Mouse (Mus musculus): Measurements from ENCODE around the gene Alcam. TPM values are rescaled to one million over a fixed set of nuclear protein-coding genes. Genes with fewer than 3 reads are reported as not detected.

The Alcam gene
- polyA plus RNA-seq, 1 experiment from 2014 or later: 26.7 TPM

GRCm38 (mm10) chr16:52439007-52439406 lies 14.9 kb downstream of the Alcam start:
- no peaks in the 10 kb centered on the region for H3K27me3 ChIP-seq
- H3K9ac ChIP-seq: no peak overlapping the region
- no peaks in the 10 kb centered on the region for H3K36me3 ChIP-seq
- no peak overlapping the region for H3K4me2 ChIP-seq
- no peak overlapping the region for H3K27ac ChIP-seq
- H3K4me3 ChIP-seq: no peak overlapping the region
- H3K9me3 ChIP-seq: no peaks in the 10 kb centered on the region
- 74% methylated on average over 6 of the region's 6 CpGs for WGBS
- H3K4me1 ChIP-seq: no peaks in the 10 kb centered on the region
- no peak for ATAC-seq (ENCODE audit: insufficient number of reproducible peaks, low FRiP score, low TSS enrichment, low read depth)

- Histone ChIP-seq H3K4me1 (no peaks in the 10 kb centered on the region), H3K9me3 (no peaks in the 10 kb centered on the region), H3K27ac (no peak overlapping the region), H3K9ac (no peak overlapping the region), H3K4me3 (no peak overlapping the region), H3K4me2 (no peak overlapping the region), H3K36me3 (no peaks in the 10 kb centered on the region), H3K27me3 (no peaks in the 10 kb centered on the region)
- no peak for ATAC-seq (ENCODE audit: insufficient number of reproducible peaks, low FRiP score, low TSS enrichment, low read depth)
- WGBS: 36% methylated on average over 6 of the region's 6 CpGs
These were observed 15.5 kb downstream of the Alcam start for GRCm38 (mm10) chr16:52438216-52438904.

- Histone ChIP-seq H3K27me3 (no peaks in the 10 kb centered on the region), H3K4me3 (no peak overlapping the region), H3K9ac (no peak overlapping the region), H3K9me3 (no peaks in the 10 kb centered on the region), H3K4me2 (no peak overlapping the region), H3K36me3 (no peaks in the 10 kb centered on the region), H3K27ac (no peak overlapping the region), H3K4me1 (no peaks in the 10 kb centered on the region)
- 34% methylated on average over 11 of the region's 11 CpGs for WGBS
- no peak for ATAC-seq (ENCODE audit: insufficient number of reproducible peaks, low FRiP score, low TSS enrichment, low read depth)
These were observed 20.7 kb downstream of the Alcam start for GRCm38 (mm10) chr16:52433189-52433588.

GRCm38 (mm10) chr16:52432072-52432471 lies 21.8 kb downstream of the Alcam start:
- no peak overlapping the region for H3K4me2 ChIP-seq
- no peak overlapping the region for H3K9ac ChIP-seq
- no peak for ATAC-seq (ENCODE audit: insufficient number of reproducible peaks, low FRiP score, low TSS enrichment, low read depth)
- H3K4me1 ChIP-seq: no peaks in the 10 kb centered on the region
- no peaks in the 10 kb centered on the region for H3K9me3 ChIP-seq
- H3K4me3 ChIP-seq: no peak overlapping the region
- no peaks in the 10 kb centered on the region for H3K27me3 ChIP-seq
- WGBS: 81% methylated on average over 1 of the region's 1 CpGs
- H3K36me3 ChIP-seq: no peaks in the 10 kb centered on the region
- H3K27ac ChIP-seq: no peak overlapping the region

GRCm38 (mm10) chr16:52431590-52431989 lies 22.3 kb downstream of the Alcam start:
- Histone ChIP-seq H3K27ac (no peak overlapping the region), H3K9ac (no peak overlapping the region), H3K27me3 (no peaks in the 10 kb centered on the region), H3K9me3 (no peaks in the 10 kb centered on the region), H3K4me1 (no peaks in the 10 kb centered on the region), H3K4me2 (no peak overlapping the region), H3K36me3 (no peaks in the 10 kb centered on the region), H3K4me3 (no peak overlapping the region)
- 79% methylated on average over 2 of the region's 2 CpGs for WGBS
- no peak for ATAC-seq (ENCODE audit: insufficient number of reproducible peaks, low FRiP score, low TSS enrichment, low read depth)

- 50% methylated on average over 3 of the region's 3 CpGs for WGBS
- ATAC-seq (ENCODE audit: insufficient number of reproducible peaks, low FRiP score, low TSS enrichment, low read depth): no peak
- H3K4me2 ChIP-seq: no peak overlapping the region
These were observed 23.8 kb downstream of the Alcam start for GRCm38 (mm10) chr16:52430073-52430472.

GRCm38 (mm10) chr16:52429661-52430060 lies 24.2 kb downstream of the Alcam start:
- no peaks in the 10 kb centered on the region for H3K36me3 ChIP-seq
- ATAC-seq (ENCODE audit: insufficient number of reproducible peaks, low FRiP score, low TSS enrichment, low read depth): no peak

More at GRCm38 (mm10) chr16:52430073-52430472, 23.8 kb downstream of the Alcam start:
- Histone ChIP-seq H3K27me3 (no peaks in the 10 kb centered on the region), H3K4me1 (no peaks in the 10 kb centered on the region), H3K9ac (no peak overlapping the region), H3K9me3 (no peaks in the 10 kb centered on the region), H3K36me3 (no peaks in the 10 kb centered on the region), H3K4me3 (no peak overlapping the region), H3K27ac (no peak overlapping the region)

GRCm38 (mm10) chr16:52428505-52428904 lies 25.4 kb downstream of the Alcam start:
- ATAC-seq (ENCODE audit: insufficient number of reproducible peaks, low FRiP score, low TSS enrichment, low read depth): no peak

More at GRCm38 (mm10) chr16:52429661-52430060, 24.2 kb downstream of the Alcam start:
- Histone ChIP-seq H3K4me2 (no peak overlapping the region), H3K27me3 (no peaks in the 10 kb centered on the region), H3K9ac (no peak overlapping the region), H3K4me3 (no peak overlapping the region), H3K4me1 (no peaks in the 10 kb centered on the region), H3K9me3 (no peaks in the 10 kb centered on the region), H3K27ac (no peak overlapping the region)

GRCm38 (mm10) chr16:52418568-52419158 lies 35.2 kb downstream of the Alcam start:
- no peaks in the 10 kb centered on the region for H3K27me3 ChIP-seq
- H3K36me3 ChIP-seq: no peaks in the 10 kb centered on the region
- no peak overlapping the region for H3K4me3 ChIP-seq
- no peak for ATAC-seq (ENCODE audit: insufficient number of reproducible peaks, low FRiP score, low TSS enrichment, low read depth)
- WGBS: 71% methylated on average over 5 of the region's 5 CpGs
- H3K9me3 ChIP-seq: no peaks in the 10 kb centered on the region
- H3K9ac ChIP-seq: no peak overlapping the region
- no peaks in the 10 kb centered on the region for H3K4me1 ChIP-seq
- no peak overlapping the region for H3K4me2 ChIP-seq
- H3K27ac ChIP-seq: no peak overlapping the region

More at GRCm38 (mm10) chr16:52428505-52428904, 25.4 kb downstream of the Alcam start:
- WGBS: 75% methylated on average over 4 of the region's 4 CpGs
- Histone ChIP-seq H3K4me3 (no peak overlapping the region), H3K27ac (no peak overlapping the region), H3K4me2 (no peak overlapping the region), H3K36me3 (no peaks in the 10 kb centered on the region), H3K9ac (no peak overlapping the region), H3K9me3 (no peaks in the 10 kb centered on the region), H3K4me1 (no peaks in the 10 kb centered on the region), H3K27me3 (no peaks in the 10 kb centered on the region)

GRCm38 (mm10) chr16:52417982-52418381 lies 35.9 kb downstream of the Alcam start:
- no peaks in the 10 kb centered on the region for H3K36me3 ChIP-seq
- no peak overlapping the region for H3K4me2 ChIP-seq
- no peak overlapping the region for H3K4me3 ChIP-seq
- H3K9ac ChIP-seq: no peak overlapping the region
- H3K27ac ChIP-seq: no peak overlapping the region
- WGBS: 84% methylated on average over 5 of the region's 5 CpGs
- no peaks in the 10 kb centered on the region for H3K4me1 ChIP-seq
- no peak for ATAC-seq (ENCODE audit: insufficient number of reproducible peaks, low FRiP score, low TSS enrichment, low read depth)
- H3K27me3 ChIP-seq: no peaks in the 10 kb centered on the region
- H3K9me3 ChIP-seq: no peaks in the 10 kb centered on the region

GRCm38 (mm10) chr16:52417146-52417545 lies 36.7 kb downstream of the Alcam start:
- no peak overlapping the region for H3K4me2 ChIP-seq
- WGBS: 93% methylated on average over 7 of the region's 7 CpGs
- no peak for ATAC-seq (ENCODE audit: insufficient number of reproducible peaks, low FRiP score, low TSS enrichment, low read depth)

GRCm38 (mm10) chr16:52413714-52414113 lies 40.2 kb downstream of the Alcam start:
- WGBS: 83% methylated on average over 3 of the region's 3 CpGs

More at GRCm38 (mm10) chr16:52417146-52417545, 36.7 kb downstream of the Alcam start:
- Histone ChIP-seq H3K4me3 (no peak overlapping the region), H3K27me3 (no peaks in the 10 kb centered on the region), H3K27ac (no peak overlapping the region), H3K9me3 (no peaks in the 10 kb centered on the region), H3K9ac (no peak overlapping the region), H3K4me1 (no peaks in the 10 kb centered on the region), H3K36me3 (no peaks in the 10 kb centered on the region)

More at GRCm38 (mm10) chr16:52413714-52414113, 40.2 kb downstream of the Alcam start:
- Histone ChIP-seq H3K4me3 (no peak overlapping the region), H3K4me2 (no peak overlapping the region), H3K36me3 (no peaks in the 10 kb centered on the region), H3K27me3 (no peaks in the 10 kb centered on the region), H3K9ac (no peak overlapping the region), H3K4me1 (no peaks in the 10 kb centered on the region), H3K9me3 (no peaks in the 10 kb centered on the region), H3K27ac (no peak overlapping the region)
- no peak for ATAC-seq (ENCODE audit: insufficient number of reproducible peaks, low FRiP score, low TSS enrichment, low read depth)
